Mouse (Mus musculus): ENCODE data around the gene Gm4312.
"Not testable (repeated sequence)": the region's sequence is repeated elsewhere in the genome, so short reads cannot be mapped to it uniquely, and the experiment has no call there.

Gm4312 gene

DNA sequence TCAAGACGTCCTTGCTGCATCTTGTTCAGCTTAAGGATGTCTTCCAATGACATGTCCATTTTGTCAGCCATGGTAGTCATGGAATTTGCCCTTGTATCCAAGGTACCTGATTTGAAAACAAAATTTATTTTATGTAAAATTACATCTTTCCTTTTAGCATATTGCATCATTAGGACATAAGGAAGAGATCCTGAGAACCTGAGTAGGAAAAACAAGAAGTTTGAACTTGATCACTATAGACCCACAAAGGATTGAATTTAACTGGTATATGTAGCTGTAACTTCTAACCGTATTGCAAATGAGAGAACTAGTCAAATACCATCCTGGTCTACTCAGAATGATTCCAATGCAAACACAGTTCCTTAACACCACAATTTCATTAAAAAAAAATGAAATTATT, at the start of gene Gm4312:
Gene Gm4312, minus strand, starts transcription at position 101 of the 400 bp plus-strand sequence.
- not testable (repeated sequence) for DNase-seq (ENCODE audit: low spot score in 2 of 2)

DNA sequence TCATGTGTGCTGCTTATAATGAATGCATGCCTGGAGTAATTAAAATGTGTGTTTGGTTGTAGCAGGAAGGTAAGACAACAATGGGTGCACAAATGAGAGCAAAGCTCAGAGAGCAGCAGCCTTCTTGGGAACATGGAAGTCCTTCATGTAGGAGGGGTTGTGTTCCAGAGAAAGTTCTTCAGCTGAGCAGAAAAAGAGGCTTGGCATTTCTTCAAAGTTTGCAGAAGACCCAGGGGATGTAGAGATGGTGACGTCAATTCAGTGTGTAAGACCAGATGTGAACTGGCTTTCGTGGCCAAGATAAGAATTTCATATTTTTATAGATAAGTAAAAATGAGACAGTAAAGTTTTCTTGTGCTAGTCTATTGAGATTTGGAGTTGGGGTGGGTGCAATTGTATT, 45.2 kb upstream of the Gm4312 start:
- no peak for DNase-seq (ENCODE audit: low spot score in 2 of 2)

DNA sequence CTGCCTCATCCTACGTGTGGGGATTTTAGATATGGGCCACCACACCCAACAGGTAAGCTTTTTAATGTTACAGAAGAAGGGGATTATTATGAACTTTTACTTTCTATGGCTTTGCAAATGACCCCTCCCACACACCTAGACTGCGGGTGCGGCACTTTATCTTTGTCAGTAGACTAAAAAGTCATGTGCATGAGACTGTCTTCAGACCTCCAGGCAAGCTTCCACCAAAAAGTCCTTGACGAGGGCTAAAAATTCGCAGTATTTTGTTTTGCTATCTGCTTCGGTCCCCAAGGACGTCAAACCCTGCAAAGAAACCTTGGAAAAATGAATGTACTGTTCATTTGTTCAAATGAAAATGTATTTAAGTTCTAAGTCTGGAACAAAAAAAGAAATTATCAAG, 33.2 kb upstream of the Gm4312 start:
- DNase-seq (ENCODE audit: low spot score in 2 of 2): no peak

DNA sequence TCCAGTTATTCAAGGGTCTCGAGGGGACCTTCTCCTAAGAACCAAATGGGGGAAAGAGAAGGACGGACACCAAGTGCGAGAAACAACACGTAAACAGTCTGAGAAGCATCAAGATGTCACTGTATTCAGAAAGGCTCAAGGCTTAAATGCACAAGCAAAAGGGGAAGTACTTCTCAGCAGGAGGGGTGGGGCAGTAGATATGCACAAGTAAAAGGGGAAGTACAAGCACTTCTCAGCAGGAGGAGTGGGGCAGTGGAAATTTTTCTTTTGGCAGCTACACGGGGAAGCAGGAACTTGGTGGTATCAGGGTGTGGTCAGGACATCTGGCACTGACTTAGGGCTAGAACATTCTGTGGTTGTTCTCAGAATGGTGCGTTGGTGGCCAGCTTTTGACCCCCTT, 19.9 kb upstream of the Gm4312 start:
- not testable (repeated sequence) for DNase-seq (ENCODE audit: low spot score in 2 of 2)

DNA sequence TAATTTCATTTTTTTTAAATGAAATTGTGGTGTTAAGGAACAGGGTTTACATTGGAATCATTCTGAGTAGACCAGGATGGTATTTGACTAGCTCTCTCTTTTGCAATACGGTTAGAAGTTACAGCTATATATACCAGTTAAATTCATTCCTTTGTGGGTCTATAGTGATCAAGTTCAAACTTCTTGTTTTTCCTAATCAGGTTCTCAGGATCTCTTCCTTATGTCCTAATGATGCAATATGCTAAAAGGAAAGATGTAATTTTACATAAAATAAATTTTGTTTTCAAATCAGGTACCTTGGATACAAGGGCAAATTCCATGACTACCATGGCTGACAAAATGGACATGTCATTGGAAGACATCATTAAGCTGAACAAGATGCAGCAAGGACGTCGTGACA, 21.3 kb downstream of the Gm4312 start, which contains the start of gene Gm4307:
Gene Gm4307, plus strand, starts transcription at position 301 of the 400 bp plus-strand sequence.
- not testable (repeated sequence) for DNase-seq (ENCODE audit: low spot score in 2 of 2)

DNA sequence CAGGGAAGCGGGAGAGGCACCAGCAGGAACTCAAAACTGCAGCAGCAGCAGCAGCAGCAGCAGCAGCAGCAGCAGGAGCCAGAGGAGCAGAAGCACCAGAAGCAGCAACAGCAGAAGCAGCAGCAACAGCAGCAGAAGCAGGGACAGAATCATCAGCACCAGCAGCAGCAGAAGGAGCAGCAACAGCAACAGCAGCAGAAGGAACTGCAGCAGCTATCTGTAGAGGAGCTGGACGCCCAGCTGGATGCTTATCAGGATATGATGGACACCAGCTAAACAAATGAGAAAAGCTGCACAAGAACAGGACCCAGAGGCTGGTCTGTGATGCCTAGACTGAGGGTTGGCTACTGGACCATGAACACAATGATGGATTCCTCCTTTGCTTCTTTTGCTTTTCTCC, 25.5 kb downstream of the Gm4312 start:
- DNase-seq (ENCODE audit: low spot score in 2 of 2): peak; percentile 23 to 68

GRCm38 (mm10) chr10:100350793-100351192, 31.6 kb downstream of the Gm4312 start, which contains the start of gene Gm4305:
Gene Gm4305 (plus strand): TSS chr10:100351093.
- DNase-seq (ENCODE audit: low spot score in 2 of 2): not testable (repeated sequence)

GRCm38 (mm10) chr10:100345672-100346071, 36.7 kb downstream of the Gm4312 start, which contains the start of gene Gm4303:
Gene Gm4303 (plus strand): TSS chr10:100345972.
- DNase-seq (ENCODE audit: low spot score in 2 of 2): not testable (repeated sequence)

DNA sequence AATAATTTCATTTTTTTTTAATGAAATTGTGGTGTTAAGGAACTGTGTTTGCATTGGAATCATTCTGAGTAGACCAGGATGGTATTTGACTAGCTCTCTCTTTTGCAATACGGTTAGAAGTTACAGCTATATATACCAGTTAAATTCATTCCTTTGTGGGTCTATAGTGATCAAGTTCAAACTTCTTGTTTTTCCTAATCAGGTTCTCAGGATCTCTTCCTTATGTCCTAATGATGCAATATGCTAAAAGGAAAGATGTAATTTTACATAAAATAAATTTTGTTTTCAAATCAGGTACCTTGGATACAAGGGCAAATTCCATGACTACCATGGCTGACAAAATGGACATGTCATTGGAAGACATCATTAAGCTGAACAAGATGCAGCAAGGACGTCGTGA, 41.8 kb downstream of the Gm4312 start, which contains the start of gene Gm4302:
Gene Gm4302, plus strand, starts transcription at position 301 of the 400 bp plus-strand sequence.
- not testable (repeated sequence) for DNase-seq (ENCODE audit: low spot score in 2 of 2)

DNA sequence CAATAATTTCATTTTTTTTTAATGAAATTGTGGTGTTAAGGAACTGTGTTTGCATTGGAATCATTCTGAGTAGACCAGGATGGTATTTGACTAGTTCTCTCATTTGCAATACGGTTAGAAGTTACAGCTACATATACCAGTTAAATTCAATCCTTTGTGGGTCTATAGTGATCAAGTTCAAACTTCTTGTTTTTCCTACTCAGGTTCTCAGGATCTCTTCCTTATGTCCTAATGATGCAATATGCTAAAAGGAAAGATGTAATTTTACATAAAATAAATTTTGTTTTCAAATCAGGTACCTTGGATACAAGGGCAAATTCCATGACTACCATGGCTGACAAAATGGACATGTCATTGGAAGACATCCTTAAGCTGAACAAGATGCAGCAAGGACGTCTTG, 47.0 kb downstream of the Gm4312 start, which contains the start of gene Gm4301:
Gene Gm4301, plus strand, starts transcription at position 301 of the 400 bp plus-strand sequence.
- DNase-seq (ENCODE audit: low spot score in 2 of 2): not testable (repeated sequence)

Measured in spleen, postnatal 4 days (tissue).